Mouse (Mus musculus): ENCODE results near the gene Gm11564.
A peak's percentile ranks its signal among the peaks of the same experiment; 100 is the strongest.
"Not testable (repeated sequence)": the region's sequence is repeated elsewhere in the genome, so short reads cannot be mapped to it uniquely, and the experiment has no call there.

The Gm11564 gene

GRCm38 (mm10) chr11:99815566-99815965, at the start of gene Gm11564:
Gm11564 (minus strand) TSS chr11:99815666.
- DNase-seq (ENCODE audit: low read depth, low spot score) = not testable (repeated sequence)

GRCm38 (mm10) chr11:99864176-99864575, 48.7 kb upstream of the Gm11564 start, which contains the start of gene Gm11559:
Gm11559 (plus strand) TSS chr11:99864476.
- DNase-seq (ENCODE audit: low read depth, low spot score) = not testable (repeated sequence)

GRCm38 (mm10) chr11:99858761-99859160, 43.3 kb upstream of the Gm11564 start:
- peak; percentile 78 for DNase-seq (ENCODE audit: low read depth, low spot score)

- DNase-seq (ENCODE audit: low read depth, low spot score) = no peak
Observed at GRCm38 (mm10) chr11:99857617-99858016, 42.2 kb upstream of the Gm11564 start, which contains the start of gene Gm11568. Gm11568 (plus strand) TSS chr11:99857917.

- peak; percentile 12 for DNase-seq (ENCODE audit: low read depth, low spot score)
Observed at GRCm38 (mm10) chr11:99854121-99854520, 38.7 kb upstream of the Gm11564 start.

DNA sequence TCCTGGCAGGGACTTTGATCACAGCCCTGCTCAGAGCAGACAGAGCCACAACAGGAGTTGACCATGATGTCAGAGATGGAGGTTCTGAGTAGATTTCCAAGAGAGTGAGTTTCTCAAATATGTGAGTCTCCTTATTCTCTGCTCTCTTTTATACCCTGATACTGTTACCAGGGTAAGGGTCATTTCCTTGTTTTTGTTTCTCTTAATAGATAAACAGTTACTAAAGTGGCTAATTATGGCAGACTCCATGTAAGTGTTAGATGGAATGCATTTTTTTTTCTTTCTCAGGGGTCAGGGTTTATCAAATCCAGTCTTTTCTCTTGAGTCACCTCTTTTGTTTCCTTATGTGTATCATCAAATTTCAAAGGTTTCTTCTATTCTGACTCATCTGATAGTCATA, 36.0 kb upstream of the Gm11564 start, which contains the start of gene Krtap4-16:
Krtap4-16 (minus strand) TSS at position 101 of the 400 bp plus-strand sequence.
- peak; percentile 36 for DNase-seq (ENCODE audit: low read depth, low spot score)

GRCm38 (mm10) chr11:99846746-99847145, 31.3 kb upstream of the Gm11564 start:
- no peak for DNase-seq (ENCODE audit: low read depth, low spot score)

- no peak for DNase-seq (ENCODE audit: low read depth, low spot score)
Observed at GRCm38 (mm10) chr11:99842185-99842584, 26.7 kb upstream of the Gm11564 start.

DNA sequence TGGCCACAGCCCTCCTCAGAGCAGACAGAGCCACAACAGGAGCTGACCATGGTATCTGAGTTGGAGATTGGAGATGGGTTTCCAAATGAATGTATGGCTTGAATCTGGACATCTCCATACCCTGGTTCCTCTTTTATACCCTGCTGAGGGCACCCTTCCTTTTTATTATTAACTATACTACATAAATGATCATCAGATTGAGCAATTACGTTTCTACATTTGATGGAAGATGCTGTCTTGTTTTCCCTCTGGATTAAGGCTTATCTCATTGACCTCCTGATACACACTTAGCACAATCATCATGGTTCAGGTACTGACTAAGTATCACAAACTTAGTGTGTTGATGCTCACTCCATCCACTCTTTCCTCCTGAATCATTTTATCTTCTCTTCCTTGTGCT, 22.5 kb upstream of the Gm11564 start, which contains the start of gene 2300003K06Rik:
2300003K06Rik (minus strand) TSS at position 101 of the 400 bp plus-strand sequence.
- no peak for DNase-seq (ENCODE audit: low read depth, low spot score)

GRCm38 (mm10) chr11:99809792-99810191, 5.7 kb downstream of the Gm11564 start, which contains the start of gene Krtap4-13:
Krtap4-13 (minus strand) TSS chr11:99809892.
- not testable (repeated sequence) for DNase-seq (ENCODE audit: low read depth, low spot score)

GRCm38 (mm10) chr11:99804346-99804745, 11.1 kb downstream of the Gm11564 start, which contains the start of gene Gm11554:
Gm11554 (minus strand) TSS chr11:99804446.
- DNase-seq (ENCODE audit: low read depth, low spot score) = not testable (repeated sequence)

- DNase-seq (ENCODE audit: low read depth, low spot score) = not testable (repeated sequence)
Observed at GRCm38 (mm10) chr11:99798832-99799231, 16.6 kb downstream of the Gm11564 start, which contains the start of gene Gm11569. Gm11569 (minus strand) TSS chr11:99798932.

DNA sequence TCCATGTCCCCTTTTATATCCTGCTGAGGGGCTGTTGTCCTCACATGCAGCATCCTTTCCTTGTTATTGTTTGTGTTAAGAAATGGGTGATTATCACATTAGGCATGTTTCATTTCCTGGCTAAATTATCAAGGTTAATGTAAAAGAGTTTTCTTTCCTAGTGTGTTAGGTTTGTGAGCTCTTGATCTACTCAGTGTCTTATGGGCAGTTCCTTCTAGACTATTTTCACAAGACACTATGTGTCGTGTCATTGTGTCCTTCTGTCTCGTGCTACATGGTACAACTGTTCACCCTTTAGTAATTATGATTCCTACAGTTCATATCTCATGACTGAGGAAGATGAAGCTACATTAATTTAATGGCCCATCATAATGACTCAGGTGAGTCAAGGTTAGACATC, 22.1 kb downstream of the Gm11564 start, which contains the start of gene Gm11596:
Gm11596 (minus strand) TSS at position 101 of the 400 bp plus-strand sequence.
- no peak for DNase-seq (ENCODE audit: low read depth, low spot score)

- not testable (repeated sequence) for DNase-seq (ENCODE audit: low read depth, low spot score)
Observed at GRCm38 (mm10) chr11:99784900-99785299, 30.6 kb downstream of the Gm11564 start, which contains the start of gene Krtap4-9. Krtap4-9 (plus strand) TSS chr11:99785200.

GRCm38 (mm10) chr11:99780604-99781003, 34.9 kb downstream of the Gm11564 start, which contains the start of gene Krtap4-8:
Krtap4-8 (minus strand) TSS chr11:99780704.
- no peak for DNase-seq (ENCODE audit: low read depth, low spot score)

DNA sequence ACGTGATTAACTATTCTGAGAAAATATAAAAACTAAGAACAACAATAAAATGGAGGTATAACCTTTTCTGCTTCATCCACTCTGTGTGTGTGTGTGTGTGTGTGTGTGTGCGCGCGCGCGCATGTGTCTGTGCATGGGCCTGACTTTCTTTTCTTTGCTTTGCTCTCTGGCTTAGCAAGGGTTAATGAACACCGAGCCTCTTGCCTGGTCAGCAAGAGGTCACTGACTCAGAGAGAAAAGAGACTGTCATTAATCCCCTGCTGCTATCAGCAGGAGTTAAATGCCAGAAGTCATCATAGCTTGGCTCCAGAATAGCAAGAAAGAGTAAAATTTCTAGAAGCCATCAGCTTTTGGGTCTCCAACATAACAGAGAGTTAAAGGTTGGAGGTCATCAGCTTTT, 37.1 kb downstream of the Gm11564 start:
- no peak for DNase-seq (ENCODE audit: low read depth, low spot score)

DNA sequence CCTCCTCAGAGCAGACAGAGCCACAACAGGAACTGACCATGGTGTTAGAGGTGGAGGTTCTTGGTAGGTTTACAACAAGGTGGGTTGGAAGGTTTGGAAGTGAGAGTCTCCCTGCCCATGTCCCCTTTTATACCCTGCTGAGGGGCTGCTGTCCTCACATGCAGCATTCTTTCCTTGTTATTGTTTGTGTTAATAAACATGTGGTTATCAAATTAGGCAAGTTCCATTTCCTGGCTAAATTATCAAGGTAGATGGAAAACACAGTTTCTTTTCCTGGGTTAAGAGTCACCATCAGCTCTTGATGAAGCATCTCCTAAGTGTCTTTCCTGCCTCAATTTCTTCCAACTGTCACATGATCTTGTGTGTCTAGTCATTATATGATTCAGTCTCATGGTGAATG, 42.7 kb downstream of the Gm11564 start, which contains the start of gene Gm11595:
Gm11595 (minus strand) TSS at position 101 of the 400 bp plus-strand sequence.
- not testable (repeated sequence) for DNase-seq (ENCODE audit: low read depth, low spot score)

DNA sequence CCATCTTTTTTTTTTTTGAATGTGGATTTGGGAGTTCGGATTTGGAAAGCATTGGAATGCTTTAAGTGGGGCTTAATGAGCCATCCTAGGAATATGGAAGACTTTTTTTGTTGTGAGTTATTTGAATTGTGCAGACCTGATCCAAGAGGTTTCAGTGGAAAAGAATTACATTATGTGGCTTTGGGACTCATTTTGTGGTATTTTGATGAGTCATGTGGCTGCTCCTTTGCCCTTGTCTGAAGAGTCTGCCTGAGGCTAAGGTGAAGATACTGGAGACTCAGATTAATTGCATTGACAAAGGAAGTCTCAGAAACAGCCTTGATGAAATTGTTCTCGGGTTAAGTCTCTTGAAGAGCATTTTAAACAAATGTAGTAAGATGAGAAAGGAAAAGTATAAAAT, 47.1 kb downstream of the Gm11564 start:
- DNase-seq (ENCODE audit: low read depth, low spot score) = peak; percentile 89

Data from 3T3-L1 (cell line).